Mouse (Mus musculus) CD8-positive naive resting alpha-beta T cell, adult 2 months (primary cell): Measurements from ENCODE around the gene Mgst2.

ENCODE experiments used
- DNase-seq, 2 experiments: peaks; one replicate each; pipeline ENCODE4 v3.0.0; 2022; ENCODE audit warnings: low read depth in 2 of 2, low spot score in 2 of 2

Mgst2 gene

GRCm38 (mm10) chr3:51654303-51655055 lies 5.7 kb upstream of the Mgst2 start:
- peak; percentile 34 to 52 for DNase-seq

- no peak for DNase-seq
These were observed 745 bp upstream of the Mgst2 start for GRCm38 (mm10) chr3:51659415-51659814.

DNA sequence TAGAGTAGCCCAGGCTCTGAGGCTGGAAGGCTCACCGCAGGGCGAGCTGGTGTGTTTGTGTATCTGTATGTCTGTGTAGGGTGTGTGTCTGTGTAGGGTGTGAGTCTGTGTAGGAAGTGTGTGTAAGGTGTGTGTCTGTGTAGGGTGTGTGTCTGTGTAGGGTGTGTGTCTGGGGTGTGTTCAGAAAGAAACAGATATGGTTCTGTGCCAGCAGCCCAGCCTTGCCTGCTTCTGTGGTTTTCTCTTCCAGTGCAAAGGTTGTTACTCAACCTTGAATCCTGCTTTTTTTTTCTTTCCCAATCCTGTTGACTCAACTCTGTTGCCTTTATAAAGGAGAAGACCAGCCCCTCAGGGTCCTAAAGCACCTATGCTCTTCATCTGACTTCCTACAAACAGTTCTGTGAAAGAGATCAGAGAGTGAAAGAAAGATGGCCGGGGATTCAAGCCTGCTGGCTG lies 689 bp downstream of the Mgst2 start:
- DNase-seq = no peak

GRCm38 (mm10) chr3:51661376-51661775 lies 1.2 kb downstream of the Mgst2 start:
- DNase-seq = no peak

DNA sequence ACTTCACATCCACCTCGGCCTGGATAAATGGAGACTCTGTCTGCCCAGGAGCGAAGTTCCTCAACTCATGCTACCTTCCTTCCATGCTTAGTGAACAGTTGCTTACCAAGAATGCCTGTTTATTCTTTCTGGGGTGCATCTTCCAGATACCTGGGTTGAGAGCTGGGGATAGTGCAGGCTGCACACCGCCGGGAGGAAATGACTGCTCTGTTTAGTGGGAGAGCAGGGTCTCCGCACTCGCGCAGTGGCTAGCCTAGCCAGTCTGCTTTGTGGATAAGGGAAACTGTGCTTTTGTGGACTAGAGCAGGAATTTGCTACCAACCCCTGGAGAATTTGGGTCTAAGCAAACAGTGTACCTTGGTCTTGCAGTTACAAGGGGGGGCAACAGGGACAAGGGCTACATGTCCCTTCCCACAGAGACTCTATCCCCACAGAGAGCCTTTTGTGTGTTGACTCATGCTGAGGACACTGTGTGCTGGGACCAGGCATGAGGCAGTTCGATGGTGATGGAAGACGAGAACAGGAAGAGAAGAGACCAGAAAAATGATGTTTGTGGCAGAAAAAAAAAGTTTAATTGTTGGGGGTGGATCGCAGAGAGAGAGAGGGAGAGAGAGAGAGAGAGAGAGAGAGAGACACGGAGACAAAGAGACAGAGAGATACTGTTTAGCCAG lies 1.9 kb downstream of the Mgst2 start:
- no peak for DNase-seq

DNA sequence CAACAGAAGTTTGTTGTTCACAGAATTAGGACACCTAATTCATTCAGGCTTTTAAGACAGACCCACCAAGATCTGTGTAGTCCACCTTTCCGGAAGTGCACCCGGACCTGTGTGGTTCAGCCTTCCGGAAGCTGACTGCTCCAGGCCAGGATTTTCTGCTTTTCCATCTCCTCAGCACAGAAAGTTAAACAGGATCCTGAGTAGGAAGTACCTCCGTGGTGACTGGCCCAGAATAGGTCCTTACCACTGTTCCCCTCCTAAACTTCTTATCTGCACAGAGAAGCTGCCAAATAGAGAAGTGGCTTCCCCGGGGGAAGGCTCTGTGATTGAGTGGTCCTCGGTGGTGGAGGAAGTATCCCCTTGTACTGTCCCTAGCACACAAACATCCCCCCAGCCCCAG lies 2.4 kb downstream of the Mgst2 start:
- DNase-seq = no peak

- DNase-seq = no peak
These were observed 8.4 kb downstream of the Mgst2 start for GRCm38 (mm10) chr3:51668607-51669006.

DNA sequence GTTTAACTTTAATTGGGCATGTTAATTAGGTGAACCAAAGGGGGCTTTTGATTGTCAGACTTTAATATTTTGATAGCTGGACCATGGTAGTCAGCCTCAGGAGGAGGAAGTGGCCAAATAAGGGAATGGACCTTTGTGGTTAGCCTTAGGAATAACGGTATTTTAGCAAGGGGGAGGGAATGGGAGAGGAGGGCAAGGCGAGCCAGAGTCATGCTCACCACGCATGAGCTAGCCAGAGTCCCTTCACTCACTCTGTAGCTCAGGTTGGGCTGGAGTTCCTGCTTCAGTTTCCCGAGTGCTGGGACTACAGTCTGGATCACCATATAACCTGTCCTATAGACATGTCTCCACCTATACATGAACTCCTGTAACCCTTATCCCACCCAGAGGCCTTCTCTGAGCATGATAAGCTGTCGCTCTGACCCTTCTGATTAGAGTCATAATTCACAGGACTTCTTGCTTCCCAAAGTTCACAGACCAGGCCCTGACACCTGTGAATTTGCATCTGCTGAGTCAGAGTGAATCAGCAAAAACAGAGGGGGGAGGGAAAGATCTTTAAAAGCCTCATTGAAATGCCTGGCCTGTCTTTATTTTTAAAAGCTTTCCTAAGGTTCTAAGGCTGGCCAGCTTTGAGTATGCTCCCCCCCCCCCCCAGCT lies 10.4 kb downstream of the Mgst2 start:
- DNase-seq = no peak

DNA sequence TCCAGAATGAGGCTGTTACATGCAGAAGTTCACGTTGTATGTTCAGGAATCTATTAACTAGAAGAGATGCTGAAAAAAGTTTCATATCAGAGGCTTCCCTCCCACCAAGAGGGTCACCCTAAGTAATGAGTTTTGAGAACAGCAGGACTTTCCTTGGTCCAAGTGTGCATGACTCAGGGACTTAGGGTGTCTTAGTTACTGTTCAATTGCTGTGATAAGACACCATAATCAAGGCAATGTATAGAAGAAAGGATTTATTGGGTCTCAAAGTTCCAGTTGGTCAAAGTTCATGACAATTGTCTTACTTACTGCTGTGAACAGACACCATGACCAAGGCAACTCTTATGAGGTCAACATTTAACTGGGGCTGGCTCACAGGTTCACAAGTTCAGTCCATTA lies 10.9 kb downstream of the Mgst2 start:
- no peak for DNase-seq

- DNase-seq = no peak
These were observed 12.5 kb downstream of the Mgst2 start for GRCm38 (mm10) chr3:51672631-51673030.

GRCm38 (mm10) chr3:51673408-51674086 lies 13.4 kb downstream of the Mgst2 start:
- DNase-seq = no peak

- no peak for DNase-seq
These were observed 14.8 kb downstream of the Mgst2 start for GRCm38 (mm10) chr3:51674963-51675362.

- DNase-seq = no peak
These were observed 25.4 kb downstream of the Mgst2 start for GRCm38 (mm10) chr3:51685539-51685938.

- no peak for DNase-seq
These were observed 26.2 kb downstream of the Mgst2 start for GRCm38 (mm10) chr3:51686316-51686715.

DNA sequence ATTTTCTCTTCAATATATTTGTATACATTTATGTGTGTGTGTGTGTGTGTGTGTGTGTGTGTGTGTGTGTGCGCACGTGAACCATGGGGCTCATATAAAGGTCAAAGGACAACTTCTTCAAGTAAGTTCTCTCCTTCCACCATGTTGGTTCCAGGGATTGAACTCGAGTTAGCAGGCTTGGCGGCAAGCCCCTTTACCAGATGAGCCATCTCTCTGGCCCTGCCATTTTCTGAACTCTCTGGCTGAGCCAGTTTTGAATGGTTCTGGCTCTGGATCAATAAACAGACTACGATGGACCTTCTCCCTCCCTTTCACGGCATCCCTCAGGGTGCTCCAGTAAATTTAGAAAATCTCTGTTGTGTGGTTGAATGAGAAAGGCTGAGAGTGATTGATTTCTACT lies 26.6 kb downstream of the Mgst2 start:
- DNase-seq = no peak

DNA sequence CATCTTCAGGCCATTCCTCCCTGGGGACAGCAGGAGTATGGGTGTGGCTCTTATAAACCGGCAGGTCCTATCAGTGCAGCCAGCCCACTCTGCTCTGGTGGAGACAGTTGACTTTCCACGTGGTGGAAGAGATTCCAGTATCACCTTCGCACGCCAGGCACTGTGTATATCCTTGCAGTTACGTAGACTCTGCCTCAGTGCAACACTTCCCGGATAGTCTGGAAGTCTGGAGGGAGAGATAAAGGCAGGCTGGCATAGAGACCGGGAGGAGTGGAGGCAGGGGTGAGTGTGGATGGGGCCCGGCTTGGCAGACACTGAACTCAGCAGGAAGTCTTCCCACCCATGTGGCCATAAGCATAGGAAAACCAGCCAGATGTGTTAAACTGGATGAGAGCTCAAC lies 28.6 kb downstream of the Mgst2 start:
- no peak for DNase-seq

DNA sequence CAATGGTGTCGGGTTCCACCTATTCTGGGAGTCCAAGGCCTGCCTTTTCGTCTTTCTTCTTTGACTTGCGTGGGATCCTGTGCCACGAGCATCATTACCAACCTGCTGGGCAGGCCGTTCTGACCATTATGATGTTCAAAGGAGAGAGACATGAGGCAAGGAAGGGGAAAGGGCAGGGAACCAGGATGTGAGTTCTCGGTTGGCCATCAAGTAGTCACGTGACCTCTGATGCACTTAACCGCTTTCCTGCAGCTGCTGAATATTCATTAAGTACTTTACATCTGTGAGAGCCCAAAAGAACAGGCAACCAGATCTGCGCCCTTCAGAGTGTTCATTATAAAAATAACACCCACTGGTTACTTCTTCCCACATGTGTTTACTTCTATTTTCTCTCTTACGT lies 33.0 kb downstream of the Mgst2 start:
- no peak for DNase-seq

DNA sequence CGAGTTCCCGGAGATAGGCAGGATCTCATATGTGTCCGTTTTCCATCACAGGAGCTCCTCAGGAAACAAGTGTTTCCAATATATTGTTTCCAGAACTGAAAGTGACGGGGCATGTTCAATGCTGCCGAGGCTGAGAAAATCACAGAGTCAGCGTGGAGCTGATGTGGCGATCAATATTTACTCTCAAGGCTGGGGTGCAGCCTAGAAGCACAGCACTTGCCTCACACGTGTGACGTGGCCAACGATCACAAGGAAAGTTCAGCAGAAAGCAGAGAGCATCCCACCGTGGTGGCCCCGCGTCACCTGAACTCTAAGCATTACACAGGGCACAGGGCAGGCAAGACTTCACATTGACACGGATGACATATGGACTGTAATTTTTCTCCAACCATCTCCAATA lies 34.4 kb downstream of the Mgst2 start:
- DNase-seq = no peak

DNA sequence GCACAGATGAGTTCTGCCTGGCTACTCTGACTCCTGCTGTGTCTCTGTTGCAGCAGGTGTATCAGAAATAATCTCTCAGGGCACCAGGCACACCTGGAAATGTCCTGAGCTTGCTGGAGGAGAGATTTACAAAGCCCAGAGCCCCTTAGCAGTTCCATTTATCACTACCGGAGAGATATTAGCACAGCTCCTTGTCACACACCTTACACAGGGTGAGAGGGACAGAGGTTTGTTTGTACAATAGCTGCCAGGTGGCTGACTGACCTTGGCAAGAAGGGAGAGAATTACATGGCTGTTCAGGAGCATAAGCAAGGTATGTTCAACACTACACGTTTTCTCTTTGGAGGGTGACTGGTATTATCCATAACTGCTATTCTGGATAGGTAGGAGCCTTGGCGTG lies 35.6 kb downstream of the Mgst2 start:
- DNase-seq = no peak

DNA sequence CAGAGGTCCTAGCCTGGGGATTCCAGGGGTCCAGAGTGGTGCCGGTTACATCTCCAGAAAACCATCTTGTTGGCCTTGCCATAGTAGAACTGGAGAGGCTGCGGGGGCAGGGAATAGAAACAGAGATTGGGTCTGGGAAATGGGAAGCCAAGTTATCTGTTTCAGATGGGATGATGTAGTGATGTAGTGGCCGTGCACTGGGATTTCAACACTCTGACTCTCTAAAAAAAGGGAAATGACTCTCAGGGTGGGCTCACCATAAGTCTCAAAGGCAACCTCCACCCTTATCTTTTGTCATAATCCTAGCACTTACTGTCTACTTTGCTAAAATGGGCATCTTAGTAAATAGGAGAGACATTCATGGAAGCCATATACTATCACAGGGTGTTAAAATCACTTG lies 37.8 kb downstream of the Mgst2 start:
- DNase-seq = no peak

DNA sequence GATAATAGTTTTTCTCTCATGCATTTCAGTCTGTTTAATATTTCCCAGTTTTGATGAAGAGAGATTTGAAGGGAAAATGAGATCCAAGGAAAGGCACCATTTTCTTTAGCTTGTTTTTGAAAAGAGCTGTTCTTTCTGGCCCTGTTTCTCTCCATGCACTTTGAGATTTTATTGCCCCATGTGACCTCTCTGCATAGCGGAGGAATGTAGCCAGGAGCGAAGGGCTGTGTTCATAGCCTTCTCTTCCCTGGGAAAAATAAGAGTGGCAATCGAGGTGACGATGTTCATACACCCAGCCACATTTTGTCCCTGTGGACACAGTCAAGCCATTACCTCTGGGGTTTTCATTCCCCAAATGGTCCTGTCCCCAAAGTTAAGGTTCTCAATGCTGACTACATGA lies 40.0 kb downstream of the Mgst2 start:
- DNase-seq = no peak
